Mouse (Mus musculus): ENCODE measurements around the gene Ctrb1. TPM values are rescaled to one million over a fixed set of nuclear protein-coding genes. Genes with fewer than 3 reads are reported as not detected.

Ctrb1 gene
- total RNA-seq, 4 experiments from 2014 or later, result not detected

GRCm38 (mm10) chr8:111717866-111718265 lies 27.1 kb upstream of the Ctrb1 start:
- no peak for DNase-seq (ENCODE audit: low spot score in 2 of 2)

- no peak for DNase-seq (ENCODE audit: low spot score in 2 of 2)
These were observed 26.6 kb upstream of the Ctrb1 start for GRCm38 (mm10) chr8:111717488-111717792.

- peak; percentile 77 to 87 for DNase-seq (ENCODE audit: low spot score in 2 of 2)
These were observed 26.0 kb upstream of the Ctrb1 start for GRCm38 (mm10) chr8:111716603-111717487.

GRCm38 (mm10) chr8:111715514-111715913 lies 24.7 kb upstream of the Ctrb1 start:
- DNase-seq (ENCODE audit: low spot score in 2 of 2), result no peak

- no peak for DNase-seq (ENCODE audit: low spot score in 2 of 2)
These were observed 23.5 kb upstream of the Ctrb1 start for GRCm38 (mm10) chr8:111714295-111714694.

GRCm38 (mm10) chr8:111713817-111714216 lies 23.0 kb upstream of the Ctrb1 start:
- no peak for DNase-seq (ENCODE audit: low spot score in 2 of 2)

- DNase-seq (ENCODE audit: low spot score in 2 of 2), result no peak
These were observed 22.5 kb upstream of the Ctrb1 start for GRCm38 (mm10) chr8:111713291-111713690.

- DNase-seq (ENCODE audit: low spot score in 2 of 2), result peak in 1 of 2 experiments; percentile 65
These were observed 21.8 kb upstream of the Ctrb1 start for GRCm38 (mm10) chr8:111712588-111712987.

GRCm38 (mm10) chr8:111712135-111712534 lies 21.3 kb upstream of the Ctrb1 start:
- peak; percentile 62 to 74 for DNase-seq (ENCODE audit: low spot score in 2 of 2)

GRCm38 (mm10) chr8:111710777-111711485 lies 20.1 kb upstream of the Ctrb1 start:
- no peak for DNase-seq (ENCODE audit: low spot score in 2 of 2)

- DNase-seq (ENCODE audit: low spot score in 2 of 2), result no peak
These were observed 18.4 kb upstream of the Ctrb1 start for GRCm38 (mm10) chr8:111709223-111709622.

- no peak for DNase-seq (ENCODE audit: low spot score in 2 of 2)
These were observed 17.5 kb upstream of the Ctrb1 start for GRCm38 (mm10) chr8:111708265-111708664.

- DNase-seq (ENCODE audit: low spot score in 2 of 2), result no peak
These were observed 14.9 kb upstream of the Ctrb1 start for GRCm38 (mm10) chr8:111705699-111706098.

GRCm38 (mm10) chr8:111705222-111705621 lies 14.4 kb upstream of the Ctrb1 start:
- no peak for DNase-seq (ENCODE audit: low spot score in 2 of 2)

- no peak for DNase-seq (ENCODE audit: low spot score in 2 of 2)
These were observed 13.8 kb upstream of the Ctrb1 start for GRCm38 (mm10) chr8:111704585-111704984.

GRCm38 (mm10) chr8:111701380-111701779 lies 10.6 kb upstream of the Ctrb1 start:
- DNase-seq (ENCODE audit: low spot score in 2 of 2), result no peak

- DNase-seq (ENCODE audit: low spot score in 2 of 2), result no peak
These were observed 9.9 kb upstream of the Ctrb1 start for GRCm38 (mm10) chr8:111700740-111701139.

- DNase-seq (ENCODE audit: low spot score in 2 of 2), result no peak
These were observed 9.4 kb upstream of the Ctrb1 start for GRCm38 (mm10) chr8:111700201-111700600.

GRCm38 (mm10) chr8:111699035-111699434 lies 8.2 kb upstream of the Ctrb1 start:
- DNase-seq (ENCODE audit: low spot score in 2 of 2), result no peak

GRCm38 (mm10) chr8:111697655-111698054 lies 6.8 kb upstream of the Ctrb1 start:
- DNase-seq (ENCODE audit: low spot score in 2 of 2), result no peak

- no peak for DNase-seq (ENCODE audit: low spot score in 2 of 2)
These were observed 4.6 kb upstream of the Ctrb1 start for GRCm38 (mm10) chr8:111695441-111695840.

GRCm38 (mm10) chr8:111693261-111693741 lies 2.5 kb upstream of the Ctrb1 start:
- DNase-seq (ENCODE audit: low spot score in 2 of 2), result no peak

- DNase-seq (ENCODE audit: low spot score in 2 of 2), result no peak
These were observed 3.9 kb downstream of the Ctrb1 start for GRCm38 (mm10) chr8:111686881-111687280.

Data from layer of hippocampus, adult 8-10 months (tissue).